Mouse (Mus musculus) ovary, adult 2 months (tissue): ENCODE measurements around the gene Exd1. TPM values are rescaled to one million over a fixed set of nuclear protein-coding genes. Genes with fewer than 3 reads are reported as not detected.

ENCODE experiments used
- polyA plus RNA-seq: library from polyadenylated mRNA; depleted of rRNA; stranded (reverse); fragments of >200 nt; gene quantifications from 2 replicates; pipeline ENCODE4 v1.2.3, GENCODE M21; 2012; rRNA removed

The Exd1 gene
- polyA plus RNA-seq = 0.42 and 0.48 TPM in 2 replicates

GRCm38 (mm10) chr2:119547522-119548370 lies at the start of gene Exd1, which contains the start of gene Chp1:
Gene Exd1 (minus strand): TSS chr2:119547627.
Gene Chp1 (plus strand): TSS chr2:119547697.

DNA sequence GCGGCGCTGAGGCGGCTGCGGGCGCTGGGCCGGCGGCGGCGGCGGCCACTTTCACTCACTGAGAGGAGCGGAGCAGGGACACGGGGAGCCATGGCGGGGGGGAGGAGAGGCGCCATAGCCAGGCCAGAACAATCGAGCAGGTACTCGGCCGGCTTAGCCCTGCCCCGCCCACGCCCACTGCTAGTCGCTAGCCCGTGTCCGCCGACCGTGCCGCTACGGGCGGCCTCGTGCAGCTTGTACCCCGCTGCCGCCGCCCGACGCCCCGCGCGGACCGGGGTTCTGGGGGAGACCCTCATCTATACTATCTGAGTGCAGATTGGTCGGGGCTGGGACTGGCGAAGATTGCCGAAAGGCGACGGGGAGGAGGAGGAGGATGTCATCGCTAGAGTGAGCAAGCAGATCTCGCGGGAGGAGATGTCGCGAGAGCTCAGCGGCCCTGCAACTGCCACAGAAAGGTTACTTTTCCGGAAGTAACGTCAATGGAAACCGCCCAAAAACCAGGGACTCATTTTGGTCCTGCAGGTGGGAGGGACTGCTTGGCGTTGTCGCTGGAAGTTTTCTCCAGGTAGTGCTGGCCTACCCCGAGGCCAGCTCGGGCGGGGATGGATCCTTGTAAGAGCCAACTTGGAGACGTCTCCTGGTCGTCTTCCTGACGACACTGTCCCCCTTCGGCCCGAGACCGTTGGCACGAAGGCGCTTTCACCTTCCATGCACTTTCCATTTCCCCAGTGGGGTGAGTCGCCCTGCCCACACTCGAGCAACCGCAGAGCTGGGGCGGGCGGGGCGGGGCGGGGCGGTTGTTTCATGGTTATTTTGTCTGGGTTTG lies 69.6 kb downstream of the Exd1 start, which contains the start of gene Ino80:
TSS of gene Ino80 (minus strand) at position 117 of the 826 bp plus-strand sequence.

Other genes with a start within 250 kb of the Exd1 start
- gene Dll4, start 221.8 kb downstream of the Exd1 start, polyA plus RNA-seq = 23.7 and 24.2 TPM in 2 replicates
- 4.0 and 9.1 TPM in 2 replicates for gene Chac1, start 196.4 kb downstream of the Exd1 start, polyA plus RNA-seq
- 6.9 and 7.2 TPM in 2 replicates for gene Ino80, start 69.9 kb downstream of the Exd1 start, polyA plus RNA-seq
- gene Chp1, start 70 bp upstream of the Exd1 start, polyA plus RNA-seq = 71.4 and 76.0 TPM in 2 replicates
- 0.69 and 1.2 TPM in 2 replicates for gene Nusap1, start 70.7 kb upstream of the Exd1 start, polyA plus RNA-seq
- gene Oip5, start 70.8 kb upstream of the Exd1 start, polyA plus RNA-seq = 8.3 and 10.6 TPM in 2 replicates
- 1.7 and 2.1 TPM in 2 replicates for gene Ndufaf1, start 115.2 kb upstream of the Exd1 start, polyA plus RNA-seq
- 7.8 and 8.9 TPM in 2 replicates for gene Rtf1, start 127.4 kb upstream of the Exd1 start, polyA plus RNA-seq
- 6.8 and 8.2 TPM in 2 replicates for gene Itpka, start 194.7 kb upstream of the Exd1 start, polyA plus RNA-seq
- 1.1 and 1.9 TPM in 2 replicates for gene Ltk, start 212.8 kb upstream of the Exd1 start, polyA plus RNA-seq
- gene Rpap1, start 239.9 kb upstream of the Exd1 start, polyA plus RNA-seq = 53.2 and 54.5 TPM in 2 replicates